Mouse (Mus musculus) intestine, embryonic 14.5 days (tissue): ENCODE data around the gene Myl12a. TPM values are rescaled to one million over a fixed set of nuclear protein-coding genes. Genes with fewer than 3 reads are reported as not detected.

Experiments used
- ATAC-seq: fragments of 200-750 bp; cut with Nextera tagmentation; replicated peaks from 2 replicates; pipeline ENCODE4 v1.8.0; 2017; ENCODE audit warnings: low read depth, moderate number of reproducible peaks, moderate TSS enrichment, moderate library complexity; ENCODE audit not compliant: low FRiP score, low TSS enrichment
- DNase-seq: peaks from one replicate; pipeline ENCODE4 v3.0.0-alpha.2; 2018; ENCODE audit warnings: low spot score
- H3K27ac ChIP-seq: fragments of 300-500 bp; sonication (generic); 2 replicates; pipeline ENCODE4 v1.5.1; 2014; ENCODE audit warnings: low read depth, mild to moderate bottlenecking, control low read depth
- H3K27me3 ChIP-seq: fragments of 300-500 bp; sonication (generic); replicated peaks from 2 replicates; pipeline ENCODE4 v1.6.1; 2014; ENCODE audit warnings: low read length, control low read depth; ENCODE audit not compliant: control insufficient read depth, insufficient read depth
- H3K36me3 ChIP-seq: fragments of 300-500 bp; sonication (generic); 2 replicates; pipeline ENCODE4 v1.6.1; 2014; ENCODE audit warnings: low read length, control low read depth; ENCODE audit not compliant: control insufficient read depth, insufficient read depth
- H3K4me1 ChIP-seq: fragments of 300-500 bp; sonication (generic); replicated peaks from 2 replicates; pipeline ENCODE4 v1.6.1; 2014; ENCODE audit warnings: low read length, control low read depth, mixed read lengths; ENCODE audit not compliant: control insufficient read depth, insufficient read depth
- H3K4me2 ChIP-seq: fragments of 300-500 bp; sonication (generic); 2 replicates; pipeline ENCODE4 v1.6.1; 2014; ENCODE audit warnings: low read length
- H3K4me3 ChIP-seq: fragments of 300-500 bp; sonication (generic); 2 replicates; pipeline ENCODE4 v1.5.1; 2014; ENCODE audit warnings: low read depth, low read length, control low read depth, mixed read lengths
- H3K9ac ChIP-seq: fragments of 300-500 bp; sonication (generic); 2 replicates; pipeline ENCODE4 v1.6.1; 2014; ENCODE audit warnings: mild to moderate bottlenecking, low read length
- H3K9me3 ChIP-seq: fragments of 300-500 bp; sonication (generic); 2 replicates; pipeline ENCODE4 v1.6.1; 2016; ENCODE audit warnings: low read length, control low read depth; ENCODE audit not compliant: control insufficient read depth
- WGBS: fragments of 180-500 bp; shearing (Covaris S2); extraction: QIAGEN DNeasy Blood & Tissue Kit; methylation state at CpG from one replicate; pipeline ENCODE4 v1.1.7; 2014; 5-methylcytosine and 5-hydroxymethylcytosine counted together
- polyA plus RNA-seq: library from polyadenylated mRNA; unstranded; fragments of >200 nt; fragmentation: Nextera tagmentation; extraction: Ambion mirVana; gene quantifications from 2 replicates; pipeline ENCODE4 v1.2.1, GENCODE M21; 2014

The Myl12a gene
- polyA plus RNA-seq: 536 and 581 TPM in 2 replicates

- DNase-seq (no peak), ATAC-seq (peak; percentile 41)
- no peaks in the 10 kb centered on the region for H3K27me3 ChIP-seq
- peak within 1 kb of the TSS; percentile 98 for H3K9ac ChIP-seq
- WGBS: 3% methylated on average over 14 of the region's 14 CpGs
- no peaks in the 10 kb centered on the region for H3K9me3 ChIP-seq
- H3K4me1 ChIP-seq: peaks cover 39% of the 10 kb centered on the region
- H3K4me2 ChIP-seq: peak within 1 kb of the TSS; percentile 84
- peaks cover 7% of the 10 kb centered on the region; the same call in 1 of the 2 replicates for H3K36me3 ChIP-seq
- peak within 1 kb of the TSS; percentile 100 for H3K27ac ChIP-seq
- H3K4me3 ChIP-seq: peak within 1 kb of the TSS; percentile 72
These were observed at the start of gene Myl12a for GRCm38 (mm10) chr17:71002744-71003094. Myl12a (minus strand) TSS chr17:71002878.

DNA sequence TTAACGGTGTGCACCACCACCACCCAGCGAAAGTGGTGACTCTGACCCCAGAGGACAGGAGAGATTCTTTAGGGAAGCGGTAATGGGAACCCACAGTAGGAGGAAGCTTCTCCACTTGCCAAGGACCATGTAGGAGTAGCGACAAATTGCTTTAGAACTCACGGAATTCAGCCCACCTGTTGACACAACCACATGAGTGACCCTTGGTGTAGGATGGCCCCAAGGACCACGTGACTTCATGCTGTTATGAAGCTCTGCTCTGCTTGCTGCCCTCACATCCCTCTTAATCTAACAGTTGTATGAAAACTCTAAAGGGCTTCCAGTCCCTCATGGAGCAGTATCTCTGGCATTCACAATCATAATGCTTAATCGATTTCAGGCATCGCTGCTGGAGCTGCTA, 46.6 kb upstream of the Myl12a start:
- Histone ChIP-seq H3K9ac (no peak overlapping the region), H3K9me3 (no peaks in the 10 kb centered on the region), H3K27ac (no peak overlapping the region), H3K27me3 (no peaks in the 10 kb centered on the region), H3K4me1 (no peaks in the 10 kb centered on the region), H3K4me2 (no peak overlapping the region), H3K4me3 (no peak overlapping the region), H3K36me3 (no peaks in the 10 kb centered on the region)
- WGBS: 90% methylated on average over 8 of the region's 8 CpGs
- DNase-seq (no peak), ATAC-seq (no peak)

- DNase-seq (peak; percentile 35), ATAC-seq (no peak)
- H3K9ac ChIP-seq: no peak overlapping the region
- H3K4me2 ChIP-seq: no peak overlapping the region
- no peaks in the 10 kb centered on the region for H3K36me3 ChIP-seq
- no peak overlapping the region for H3K27ac ChIP-seq
- H3K4me3 ChIP-seq: no peak overlapping the region
- H3K9me3 ChIP-seq: no peaks in the 10 kb centered on the region
- WGBS: 93% methylated on average over 4 of the region's 4 CpGs
- no peaks in the 10 kb centered on the region for H3K27me3 ChIP-seq
- no peaks in the 10 kb centered on the region for H3K4me1 ChIP-seq
These were observed 44.2 kb upstream of the Myl12a start for GRCm38 (mm10) chr17:71046856-71047255.

DNA sequence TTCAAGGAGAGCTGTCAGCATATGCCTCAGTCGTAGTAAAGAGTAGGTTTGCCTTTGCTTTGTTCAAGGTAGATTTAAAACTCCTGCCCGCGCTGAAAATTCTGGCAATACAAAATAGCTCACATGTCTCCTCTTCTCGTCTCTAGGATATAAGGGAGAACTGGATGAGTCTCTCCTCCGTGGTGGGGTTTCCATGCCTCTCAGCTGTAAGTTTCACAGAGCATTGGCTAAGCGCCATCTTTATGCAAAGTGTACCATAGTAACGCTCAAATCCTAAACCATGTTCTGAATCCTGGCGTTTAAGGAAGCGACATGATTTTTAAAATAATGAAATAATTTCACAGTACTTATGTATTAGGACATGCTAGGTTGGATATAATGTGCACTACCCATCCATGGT, 42.9 kb upstream of the Myl12a start:
- H3K36me3 ChIP-seq: no peaks in the 10 kb centered on the region
- no peak for DNase-seq
- ATAC-seq: no peak
- H3K4me1 ChIP-seq: no peaks in the 10 kb centered on the region
- no peak overlapping the region for H3K9ac ChIP-seq
- no peak overlapping the region for H3K4me3 ChIP-seq
- no peak overlapping the region for H3K27ac ChIP-seq
- 85% methylated on average over 9 of the region's 9 CpGs for WGBS
- no peaks in the 10 kb centered on the region for H3K27me3 ChIP-seq
- no peak overlapping the region for H3K4me2 ChIP-seq
- H3K9me3 ChIP-seq: no peaks in the 10 kb centered on the region

DNA sequence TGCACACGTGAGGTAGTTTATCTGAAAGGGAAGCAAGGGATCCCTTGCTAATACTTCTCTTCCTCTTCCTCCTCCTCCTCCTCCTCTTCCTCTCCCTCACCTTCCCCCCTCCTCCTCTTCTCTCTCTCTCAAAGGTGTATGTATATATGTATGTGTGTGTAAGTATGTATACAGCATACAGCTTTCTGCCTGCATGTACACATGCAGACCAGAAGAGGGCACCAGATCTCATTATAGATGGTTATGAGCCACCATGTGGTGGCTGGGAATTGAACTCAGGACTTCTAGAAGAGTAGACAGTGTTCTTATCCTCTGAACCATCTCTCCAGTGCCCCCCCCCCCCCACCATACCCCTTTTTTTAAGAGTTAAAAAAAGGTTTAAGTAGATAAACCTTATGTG, 40.0 kb upstream of the Myl12a start:
- H3K4me3 ChIP-seq: no peak overlapping the region
- WGBS: 94% methylated on average over 1 of the region's 1 CpGs
- ATAC-seq: no peak

GRCm38 (mm10) chr17:71040582-71040880, 37.9 kb upstream of the Myl12a start:
- Histone ChIP-seq H3K4me1 (no peaks in the 10 kb centered on the region), H3K27ac (no peak overlapping the region), H3K36me3 (peaks cover 5% of the 10 kb centered on the region; the same call in 1 of the 2 replicates), H3K4me2 (no peak overlapping the region), H3K9ac (no peak overlapping the region), H3K27me3 (no peaks in the 10 kb centered on the region), H3K4me3 (no peak overlapping the region), H3K9me3 (no peaks in the 10 kb centered on the region)
- ATAC-seq: no peak
- 82% methylated on average over 5 of the region's 5 CpGs for WGBS
- DNase-seq: peak; percentile 31

More for the DNA sequence above, 40.0 kb upstream of the Myl12a start:
- no peak overlapping the region for H3K9ac ChIP-seq
- no peaks in the 10 kb centered on the region for H3K36me3 ChIP-seq
- H3K9me3 ChIP-seq: no peaks in the 10 kb centered on the region
- DNase-seq: peak; percentile 12
- H3K4me2 ChIP-seq: no peak overlapping the region
- H3K4me1 ChIP-seq: no peaks in the 10 kb centered on the region
- no peak overlapping the region for H3K27ac ChIP-seq
- H3K27me3 ChIP-seq: no peaks in the 10 kb centered on the region

DNA sequence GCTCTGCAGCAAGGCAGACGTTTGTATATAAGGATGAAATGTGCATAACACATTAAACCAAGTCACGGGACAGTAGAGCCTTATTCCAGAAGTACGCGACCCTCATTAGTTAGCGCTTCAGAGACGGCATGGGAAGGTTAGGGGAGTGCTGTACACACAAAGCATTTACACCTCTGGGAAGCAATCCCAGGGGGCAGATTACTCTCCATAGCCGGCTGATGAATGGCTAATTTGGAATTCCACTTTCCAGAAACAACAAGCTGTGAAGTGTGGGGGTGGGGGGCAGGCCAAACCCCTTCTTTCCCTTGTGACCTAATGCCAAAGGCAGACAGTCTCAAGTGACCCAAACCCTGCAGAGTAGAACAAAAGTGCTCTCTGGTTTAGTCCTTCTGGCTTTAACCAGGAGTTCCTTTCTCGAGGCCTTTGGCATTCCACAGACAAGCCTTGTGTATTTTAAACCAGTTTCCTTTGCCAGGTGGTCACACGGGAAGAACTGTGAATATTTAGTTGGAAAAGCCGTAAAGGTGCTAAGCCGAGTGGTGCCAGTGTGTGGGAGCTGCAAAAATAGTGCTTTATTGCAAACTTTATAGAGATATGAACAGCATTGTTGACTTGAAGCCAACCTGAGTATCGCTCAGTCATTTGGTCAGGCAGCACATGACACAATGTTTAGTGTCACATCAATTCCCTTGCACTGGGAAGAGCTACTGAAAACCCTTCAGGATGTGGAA, 37.3 kb upstream of the Myl12a start:
- DNase-seq (no peak), ATAC-seq (no peak)
- Histone ChIP-seq H3K4me1 (no peaks in the 10 kb centered on the region), H3K27me3 (no peaks in the 10 kb centered on the region), H3K4me2 (no peak overlapping the region), H3K27ac (no peak overlapping the region), H3K36me3 (peaks cover 5% of the 10 kb centered on the region; the same call in 1 of the 2 replicates), H3K4me3 (no peak overlapping the region), H3K9ac (no peak overlapping the region), H3K9me3 (no peaks in the 10 kb centered on the region)
- WGBS: 38% methylated on average over 12 of the region's 12 CpGs

DNA sequence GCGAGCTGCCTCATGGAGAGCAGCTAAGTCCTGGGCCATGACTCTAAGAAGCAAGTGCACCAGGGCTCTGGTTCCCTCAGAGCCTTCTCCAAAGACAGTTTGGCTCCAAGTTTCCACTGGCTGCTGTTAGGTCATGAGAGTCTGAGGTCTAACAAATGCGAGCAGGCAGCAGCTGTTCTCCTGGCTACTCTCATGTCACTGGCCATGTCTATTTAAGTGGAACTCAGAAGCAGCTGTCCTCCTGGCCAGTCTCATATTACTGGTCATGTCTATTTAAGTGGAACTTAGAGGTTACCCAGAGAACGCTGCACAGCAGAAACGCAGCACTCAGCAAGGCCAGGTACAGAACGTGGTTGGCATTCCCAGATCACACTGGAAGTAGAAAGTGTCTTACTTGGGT, 36.1 kb upstream of the Myl12a start:
- peaks cover 5% of the 10 kb centered on the region; the same call in 1 of the 2 replicates for H3K36me3 ChIP-seq
- H3K9ac ChIP-seq: no peak overlapping the region
- no peak for DNase-seq
- H3K27me3 ChIP-seq: no peaks in the 10 kb centered on the region
- no peak overlapping the region for H3K4me3 ChIP-seq
- no peak overlapping the region for H3K27ac ChIP-seq
- 63% methylated on average over 5 of the region's 5 CpGs for WGBS
- ATAC-seq: no peak
- H3K4me2 ChIP-seq: no peak overlapping the region
- no peaks in the 10 kb centered on the region for H3K9me3 ChIP-seq
- H3K4me1 ChIP-seq: no peaks in the 10 kb centered on the region

DNA sequence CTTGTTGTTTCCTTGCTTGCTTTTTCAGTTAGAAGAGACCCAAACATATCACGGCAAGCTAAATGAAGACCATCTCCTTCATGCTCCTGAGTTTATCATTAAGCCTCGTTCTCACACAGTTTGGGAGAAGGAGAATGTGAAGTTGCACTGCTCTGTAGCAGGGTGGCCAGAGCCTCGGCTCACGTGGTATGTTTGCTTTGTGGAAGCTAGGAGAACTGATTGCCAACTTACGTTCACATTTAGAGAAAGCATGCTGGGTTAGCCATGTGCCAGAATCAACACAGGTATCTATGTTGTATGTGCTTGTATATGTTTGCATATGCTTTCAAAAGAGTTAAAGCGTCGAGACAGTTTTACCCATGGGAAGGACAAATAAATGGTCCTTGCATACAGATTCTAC, 34.5 kb upstream of the Myl12a start:
- ATAC-seq: no peak
- H3K9me3 ChIP-seq: no peaks in the 10 kb centered on the region

More for the DNA sequence above, 34.5 kb upstream of the Myl12a start:
- Histone ChIP-seq H3K9ac (no peak overlapping the region), H3K27ac (no peak overlapping the region), H3K27me3 (no peaks in the 10 kb centered on the region), H3K4me2 (no peak overlapping the region), H3K36me3 (peaks cover 5% of the 10 kb centered on the region; the same call in 1 of the 2 replicates), H3K4me1 (no peaks in the 10 kb centered on the region), H3K4me3 (no peak overlapping the region)
- WGBS: 80% methylated on average over 7 of the region's 7 CpGs
- no peak for DNase-seq
